Comparison of ENCODE assay signal across 22 mouse cellular contexts in genomic region chr15:71283775-71284174, GRCm38 (mm10).
DNase-seq lines count a peak whose midpoint lies in the region; TF ChIP-seq lines count a peak whose summit lies in the region.
"Had no signal": no experiment of that assay in that cellular context is flagged by ENCODE, and none has a peak within 500 bp of the region (broad histone marks: within the 10 kb centered on the region; RNA-seq: fewer than 3 reads in every experiment).

No protein-coding gene starts in this region.

- no peak for TF ChIP-seq CTCF in layer of hippocampus, adult 2 months (conservative IDR thresholded peaks at IDR 0.05)

- intact Hi-C loops in heart, postnatal 10 days (cut with DNase I), result no loop called here
- intact Hi-C loops in heart, postnatal 36 days (cut with DNase I), result no loop called here

- peak overlapping the region; percentile 59; the same call in 1 of the 2 replicates for H3K27ac ChIP-seq in layer of hippocampus, adult 2 months
- H3K27ac ChIP-seq: heart, embryonic 10.5 days; limb, embryonic 12.5 days; liver, embryonic 12.5 days; midbrain, embryonic 15.5 days had no signal

- no peak overlapping the region for H3K4me3 ChIP-seq in layer of hippocampus, adult 2 months
- H3K4me3 ChIP-seq: heart, embryonic 10.5 days; limb, embryonic 12.5 days; liver, embryonic 12.5 days; midbrain, embryonic 15.5 days had no signal

- peak; percentile 1 to 3 for DNase-seq in heart, postnatal 10 days
- DNase-seq in heart, postnatal 36 days, result no peak
- DNase-seq in right cerebral cortex, postnatal 25 days, result peak; percentile 3
- no peak for DNase-seq in right cerebral cortex, postnatal 36 days (ENCODE audit: low spot score in 2 of 2)
- peak in 1 of 2 experiments; percentile 53 for DNase-seq in layer of hippocampus, adult 2 months (ENCODE audit: low spot score in 2 of 2)
- DNase-seq in ovary, adult 18-20 months (ENCODE audit: low spot score), result no peak
- no peak for DNase-seq in Muller cell, postnatal 12 days (ENCODE audit: inconsistent ontology term)
- DNase-seq: adrenal gland, adult 8-10 months; cerebellum, adult 11 months; cerebellum, postnatal 10 days; embryo, embryonic 11 days; gastrocnemius, postnatal 36 days; kidney, adult 11 months; kidney, postnatal 10 days; lung, adult 2 months; retina, postnatal 1 day; thymus, adult 18-20 months; thymus, postnatal 4 days had no signal

Comparison
In these comparisons a context has a peak if more than half of its experiments do, and no peak if none do; other contexts are left out.
1. DNase-seq: peak in heart, postnatal 10 days (2 of 2) and right cerebral cortex, postnatal 25 days (single experiment); none in heart, postnatal 36 days (0 of 2), right cerebral cortex, postnatal 36 days (0 of 2), ovary, adult 18-20 months (single experiment) and Muller cell, postnatal 12 days (single experiment).